Mouse (Mus musculus): ENCODE measurements around the gene Bmp4.

DNA sequence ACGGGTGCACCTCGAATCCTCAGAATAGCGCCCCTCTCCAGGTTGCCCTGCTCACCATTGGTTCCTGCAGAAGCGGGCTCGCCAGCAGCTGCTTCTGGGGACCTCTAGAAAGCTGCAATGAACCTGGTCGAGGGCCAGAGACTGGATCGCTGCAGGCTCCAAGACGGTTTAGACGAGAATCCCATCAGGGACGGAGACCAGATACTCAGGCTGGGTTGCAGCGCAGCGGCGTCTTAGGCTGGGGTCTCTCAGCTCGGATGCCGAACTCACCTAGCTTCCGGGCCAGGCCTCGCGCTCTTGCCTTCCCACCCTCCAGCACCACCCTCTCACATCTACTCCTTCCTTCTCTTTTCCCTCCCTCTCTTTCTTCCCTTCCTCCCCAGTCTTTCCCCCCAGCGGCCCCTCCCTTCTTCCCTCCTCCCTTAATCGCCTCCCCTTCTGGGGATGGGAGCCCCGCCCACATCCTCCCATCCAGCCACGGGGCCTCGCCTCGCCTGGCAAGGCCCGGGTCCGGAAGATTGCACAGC is at the start of gene Bmp4:
- no peak for TF ChIP-seq CTCF (IDR thresholded peaks at IDR 0.05; ENCODE audit: low read depth)
- no peak for TF ChIP-seq EP300 (optimal IDR thresholded peaks at IDR 0.05)
